Mouse (Mus musculus) forebrain, embryonic 11.5 days (tissue): ENCODE results near the gene Rabl6. TPM values are rescaled to one million over a fixed set of nuclear protein-coding genes. Genes with fewer than 3 reads are reported as not detected.
A peak's percentile ranks its signal among the peaks of the same experiment; 100 is the strongest.
"Not testable (repeated sequence)": the region's sequence is repeated elsewhere in the genome, so short reads cannot be mapped to it uniquely, and the experiment has no call there.

Experiments used
- ATAC-seq: fragments of 200-750 bp; cut with Nextera tagmentation; replicated peaks from 2 replicates; pipeline ENCODE4 v1.8.0; 2017; ENCODE audit warnings: moderate TSS enrichment; ENCODE audit not compliant: low FRiP score
- DNase-seq: peaks from one replicate; pipeline ENCODE4 v3.0.0-alpha.2; 2017; ENCODE audit warnings: low spot score
- H3K27ac ChIP-seq: fragments of 300-500 bp; sonication (generic); 2 replicates; pipeline ENCODE4 v1.5.1; 2014; ENCODE audit warnings: low read depth, low read length
- H3K27me3 ChIP-seq: fragments of 300-500 bp; sonication (generic); 2 replicates; pipeline ENCODE4 v1.6.1; 2014; ENCODE audit warnings: mild to moderate bottlenecking, low read length, mixed read lengths; ENCODE audit not compliant: control insufficient read depth, insufficient read depth
- H3K36me3 ChIP-seq: fragments of 300-500 bp; sonication (generic); 2 replicates; pipeline ENCODE4 v1.6.1; 2014; ENCODE audit warnings: mild to moderate bottlenecking, low read length, moderate library complexity, mixed read lengths; ENCODE audit not compliant: control insufficient read depth, insufficient read depth
- H3K4me1 ChIP-seq: fragments of 300-500 bp; sonication (generic); replicated peaks from 2 replicates; pipeline ENCODE4 v1.6.1; 2014; ENCODE audit warnings: low read length, mixed read lengths; ENCODE audit not compliant: control insufficient read depth, insufficient read depth
- H3K4me2 ChIP-seq: fragments of 300-500 bp; sonication (generic); 2 replicates; pipeline ENCODE4 v1.6.1; 2014; ENCODE audit warnings: low read depth, mild to moderate bottlenecking, low read length, moderate library complexity, mixed read lengths; ENCODE audit not compliant: severe bottlenecking
- H3K4me3 ChIP-seq: fragments of 300-500 bp; sonication (generic); 2 replicates; pipeline ENCODE4 v1.5.1; 2014; ENCODE audit warnings: low read depth, low read length
- H3K9ac ChIP-seq: fragments of 300-500 bp; sonication (generic); 2 replicates; pipeline ENCODE4 v1.6.1; 2014; ENCODE audit warnings: low read length
- H3K9me3 ChIP-seq: fragments of 300-500 bp; sonication (generic); 2 replicates; pipeline ENCODE4 v1.6.1; 2016; ENCODE audit warnings: low read length, mixed read lengths; ENCODE audit not compliant: control insufficient read depth
- whole genome bisulfite sequencing: fragments of 180-500 bp; shearing (Covaris S2); extraction: QIAGEN DNeasy Blood & Tissue Kit; methylation state at CpG from one replicate; pipeline ENCODE4 v1.1.7; 2014; 5-methylcytosine and 5-hydroxymethylcytosine counted together
- polyA plus RNA-seq: library from polyadenylated mRNA; unstranded; fragments of >200 nt; fragmentation: Nextera tagmentation; extraction: Ambion mirVana; gene quantifications from 2 replicates; pipeline ENCODE4 v1.2.1, GENCODE M21; 2014

Gene Rabl6
- polyA plus RNA-seq, 1 experiment from 2014 or later: 81.5 TPM

DNA sequence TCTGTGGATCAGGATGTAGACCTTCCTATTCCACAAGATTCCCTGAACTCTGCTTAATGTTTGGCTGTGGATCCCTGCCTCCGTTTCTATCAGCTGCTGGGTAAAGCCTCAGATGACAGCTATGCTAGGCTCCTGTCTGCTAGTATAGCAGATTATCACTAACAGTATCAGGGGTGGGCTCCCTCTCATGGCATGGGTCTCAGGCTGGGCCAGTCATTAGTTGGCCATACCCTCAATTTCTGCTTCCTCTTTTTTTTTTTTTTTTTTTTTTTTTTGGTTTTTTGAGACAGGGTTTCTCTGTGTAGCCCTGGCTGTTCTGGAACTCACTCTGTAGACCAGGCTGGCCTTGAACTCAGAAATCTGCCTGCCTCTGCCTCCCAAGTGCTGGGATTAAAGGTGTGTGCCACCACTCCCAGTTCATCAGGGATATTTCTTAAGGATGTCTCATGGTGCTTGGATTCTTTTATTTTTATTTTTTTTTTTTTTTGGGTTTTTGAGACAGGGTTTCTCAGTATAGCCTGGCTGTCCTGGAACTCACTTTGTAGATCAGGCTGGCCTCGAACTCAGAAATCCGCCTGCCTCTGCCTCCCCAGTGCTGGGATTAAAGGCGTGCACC lies 55.0 kb downstream of the Rabl6 start:
- H3K4me1 ChIP-seq, ATAC-seq, H3K27ac ChIP-seq, H3K9me3 ChIP-seq, H3K27me3 ChIP-seq, DNase-seq, H3K36me3 ChIP-seq, H3K4me2 ChIP-seq, H3K4me3 ChIP-seq, H3K9ac ChIP-seq: not testable (repeated sequence)
- 86% methylated on average over 4 of the region's 4 CpGs for WGBS

DNA sequence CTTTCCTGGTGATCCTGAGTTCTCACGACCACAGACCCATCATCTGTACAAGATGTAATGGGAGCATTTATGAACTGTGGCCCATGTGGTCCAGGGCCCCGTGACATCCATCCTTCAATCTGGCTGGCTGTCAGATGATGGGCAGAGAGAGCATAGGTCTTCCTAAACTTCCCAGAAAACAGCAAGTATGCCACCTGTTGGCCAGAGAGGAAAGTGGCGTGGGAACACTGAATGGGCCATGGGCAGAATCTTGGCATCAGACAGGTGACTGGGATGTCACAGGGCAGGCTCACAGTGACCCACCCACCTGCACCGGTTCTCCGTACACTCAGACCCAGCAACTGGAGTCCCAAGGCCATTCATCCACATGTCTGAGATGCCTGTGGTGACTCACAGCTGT lies 57.1 kb downstream of the Rabl6 start:
- Histone ChIP-seq H3K27me3 (no peaks in the 10 kb centered on the region), H3K9ac (no peak overlapping the region), H3K9me3 (no peaks in the 10 kb centered on the region), H3K4me2 (no peak overlapping the region), H3K36me3 (no peaks in the 10 kb centered on the region), H3K4me3 (no peak overlapping the region), H3K4me1 (no peaks in the 10 kb centered on the region; the same call in 1 of the 2 replicates), H3K27ac (no peak overlapping the region)
- DNase-seq (no peak), ATAC-seq (no peak)
- WGBS: 25% methylated on average over 5 of the region's 5 CpGs

DNA sequence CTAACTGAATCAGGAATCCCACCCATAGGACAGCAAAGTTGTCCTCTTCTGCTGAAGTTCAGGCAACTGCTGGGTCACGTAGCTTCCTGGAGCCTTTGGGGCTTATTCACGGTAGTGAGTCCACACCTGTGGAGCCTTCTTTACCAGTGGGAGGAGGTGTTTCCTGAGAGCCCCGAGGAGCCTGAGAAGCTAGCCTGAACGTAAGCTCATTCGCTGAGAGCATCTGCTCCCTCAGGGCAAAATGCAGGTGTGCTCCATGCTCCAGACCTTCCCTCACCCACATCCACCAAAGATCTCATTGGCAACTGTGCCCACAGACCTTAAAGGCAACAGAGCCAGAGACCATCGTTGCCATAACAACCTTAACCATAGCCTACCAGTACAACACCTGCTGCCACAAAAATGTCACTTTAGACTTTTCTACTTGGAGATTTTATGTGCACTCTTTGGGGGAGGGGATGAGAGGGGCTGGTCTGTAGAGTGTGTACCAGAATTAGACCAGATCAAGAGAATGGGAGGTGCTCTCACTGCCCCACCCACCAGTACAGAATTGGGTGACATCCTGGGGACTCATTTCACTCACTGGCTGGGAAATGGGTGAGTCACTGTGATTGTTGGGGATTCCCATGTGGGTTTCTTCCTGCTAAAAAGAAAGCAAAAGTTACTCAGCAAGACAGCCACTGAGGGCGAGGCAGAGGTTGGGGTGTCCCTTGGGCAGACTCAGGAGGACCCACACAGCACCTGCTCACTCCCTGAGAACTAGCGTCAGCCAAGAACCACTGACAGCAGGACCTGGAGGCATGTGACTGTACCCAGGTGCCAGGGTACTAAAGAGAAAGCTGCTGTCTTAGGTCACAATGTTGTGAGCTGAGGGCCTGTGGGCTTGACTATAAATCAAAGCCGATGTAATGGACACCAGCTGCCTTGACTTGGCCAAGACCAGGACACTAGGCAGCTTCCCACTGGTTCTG lies 59.0 kb downstream of the Rabl6 start:
- H3K36me3 ChIP-seq: no peaks in the 10 kb centered on the region
- H3K27ac ChIP-seq: no peak overlapping the region
- H3K4me2 ChIP-seq: no peak overlapping the region
- H3K9me3 ChIP-seq: no peaks in the 10 kb centered on the region
- DNase-seq (no peak), ATAC-seq (no peak)
- no peak overlapping the region for H3K9ac ChIP-seq
- no peaks in the 10 kb centered on the region for H3K27me3 ChIP-seq
- no peak overlapping the region for H3K4me3 ChIP-seq
- peaks cover 4% of the 10 kb centered on the region for H3K4me1 ChIP-seq
- 84% methylated on average over 9 of the region's 9 CpGs for WGBS

DNA sequence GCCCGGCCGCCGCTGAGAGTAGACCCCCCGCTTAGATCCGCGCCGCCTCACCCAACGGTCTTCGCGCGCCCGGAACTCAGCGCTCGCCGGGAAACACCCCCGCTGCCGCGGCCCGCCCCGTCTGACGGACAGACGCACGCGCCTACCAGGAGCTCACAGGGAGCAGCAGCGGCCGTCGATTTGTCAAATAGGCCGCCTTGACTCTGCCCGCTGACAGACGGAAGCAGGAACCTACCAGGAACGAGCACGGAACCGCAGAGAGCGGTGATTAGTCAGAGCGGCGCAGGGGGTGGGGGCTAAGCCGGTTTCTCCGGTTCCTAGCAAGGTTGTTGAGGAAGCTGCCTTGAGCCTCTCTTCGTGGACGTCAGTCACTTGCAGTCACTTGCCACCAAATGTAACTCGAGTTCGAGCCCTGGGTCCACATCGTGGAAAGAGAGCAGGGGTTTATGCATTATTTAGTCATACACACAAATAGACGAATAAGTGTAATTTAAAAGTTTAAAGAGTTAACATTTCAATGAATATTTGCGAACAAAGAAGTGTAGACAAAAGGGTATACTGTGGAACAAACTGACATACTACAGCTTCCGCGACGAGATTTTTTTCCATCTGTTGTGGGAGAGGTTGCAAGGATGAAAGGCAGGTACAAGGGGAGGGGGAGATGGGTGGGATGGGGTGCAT lies 61.4 kb downstream of the Rabl6 start, which contains the start of gene Traf2:
Gene Traf2 (minus strand): TSS at position 130 of the 681 bp plus-strand sequence.
- H3K4me2 ChIP-seq: peak within 1 kb of the TSS; percentile 57
- peak within 1 kb of the TSS; percentile 83 for H3K9ac ChIP-seq
- H3K4me1 ChIP-seq: peaks cover 4% of the 10 kb centered on the region
- ATAC-seq (peak; percentile 99), DNase-seq (peak; percentile 99)
- H3K9me3 ChIP-seq: no peaks in the 10 kb centered on the region
- peak within 1 kb of the TSS; percentile 72 for H3K4me3 ChIP-seq
- no peaks in the 10 kb centered on the region for H3K27me3 ChIP-seq
- H3K36me3 ChIP-seq: no peaks in the 10 kb centered on the region
- WGBS: 2% methylated on average over 48 of the region's 48 CpGs
- H3K27ac ChIP-seq: 0 out of 2 replicates have a peak within 1 kb of the TSS, but pooled peaks have one; percentile 18

DNA sequence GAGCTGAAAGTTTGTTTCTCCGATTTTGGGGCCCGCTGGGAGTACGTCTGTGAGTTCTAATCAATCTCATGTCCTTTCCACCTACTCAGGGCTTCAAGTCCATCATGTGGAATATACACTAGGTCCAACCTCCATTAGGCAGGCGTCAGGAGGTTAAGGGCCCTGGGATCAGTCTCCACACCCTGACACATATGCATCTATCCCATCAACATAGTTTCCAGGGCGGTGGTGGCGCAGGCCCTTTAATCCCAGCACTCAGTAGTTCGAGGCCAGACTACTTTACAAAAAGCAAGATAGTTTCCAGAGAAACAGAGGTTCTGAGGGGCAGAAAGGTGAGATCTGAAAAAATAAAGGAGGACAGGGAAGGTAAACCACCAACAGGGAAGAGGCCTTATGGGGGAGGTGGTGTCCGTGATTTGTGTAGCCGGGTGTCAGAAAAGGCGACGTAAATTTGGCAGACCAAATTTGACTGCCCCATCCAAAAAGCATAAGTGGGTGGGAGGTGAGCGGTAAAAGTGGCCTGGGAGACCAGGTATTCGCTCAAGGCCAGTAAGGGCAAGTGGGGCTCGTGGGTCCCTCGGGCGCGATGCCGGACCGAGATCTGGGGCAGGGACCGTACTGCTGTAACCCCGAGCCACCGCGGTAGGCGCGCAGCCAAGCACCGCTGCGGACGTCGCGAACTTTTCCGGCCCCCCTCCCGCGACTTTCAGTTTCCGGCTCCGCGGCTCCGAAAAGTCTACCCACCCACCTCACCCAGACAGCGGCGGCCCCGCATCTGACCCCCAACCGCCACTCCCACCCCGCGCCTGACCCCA lies 62.1 kb downstream of the Rabl6 start:
- DNase-seq (no peak), ATAC-seq (peak; percentile 70)
- 9% methylated on average over 43 of the region's 43 CpGs for WGBS
- Histone ChIP-seq H3K27me3 (no peaks in the 10 kb centered on the region), H3K9ac (peak overlapping the region; percentile 83), H3K4me1 (peaks cover 4% of the 10 kb centered on the region), H3K4me3 (peak overlapping the region; percentile 72), H3K36me3 (no peaks in the 10 kb centered on the region), H3K9me3 (no peaks in the 10 kb centered on the region), H3K4me2 (peak overlapping the region; percentile 57), H3K27ac (0 out of 2 replicates have a peak overlapping the region, but pooled peaks have one; percentile 18)

DNA sequence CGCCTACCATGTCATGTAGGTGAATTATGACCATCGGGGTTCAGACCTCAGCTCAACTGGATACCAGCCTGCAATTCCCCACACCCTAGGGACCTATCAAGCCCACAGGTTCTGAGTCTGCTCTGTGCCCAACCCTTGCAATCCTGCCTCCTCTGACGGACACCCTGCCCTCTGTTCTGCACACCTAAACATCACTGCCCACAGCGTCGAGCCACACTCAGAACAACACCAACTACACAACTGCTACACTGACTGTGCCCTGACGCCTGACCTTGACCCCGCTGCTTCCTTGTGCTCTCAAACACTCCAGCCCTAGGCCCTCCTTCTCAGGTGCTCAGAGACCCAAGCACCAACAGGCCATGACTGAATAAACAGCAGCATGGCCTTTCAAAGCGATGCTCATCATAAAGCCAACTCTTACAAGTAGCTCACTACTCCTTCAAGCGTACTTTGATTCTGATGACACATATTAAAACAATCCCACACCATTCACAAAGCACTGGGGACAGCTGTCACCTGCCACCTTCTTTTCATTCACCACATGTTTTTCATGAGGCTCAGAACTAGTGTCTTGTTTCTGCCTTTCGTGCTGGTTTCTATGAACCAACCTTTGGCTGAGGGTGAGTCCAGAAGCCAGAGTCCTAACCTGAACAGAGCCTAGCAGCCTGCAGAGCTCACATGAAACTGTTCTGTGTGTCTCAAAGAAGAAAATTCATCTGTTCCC lies 66.5 kb downstream of the Rabl6 start:
- DNase-seq (no peak), ATAC-seq (no peak)
- Histone ChIP-seq H3K9me3 (no peaks in the 10 kb centered on the region), H3K27me3 (no peaks in the 10 kb centered on the region), H3K4me3 (no peak overlapping the region), H3K27ac (no peak overlapping the region), H3K4me1 (peaks cover 4% of the 10 kb centered on the region), H3K9ac (no peak overlapping the region), H3K36me3 (no peaks in the 10 kb centered on the region), H3K4me2 (no peak overlapping the region)
- 92% methylated on average over 10 of the region's 10 CpGs for WGBS

DNA sequence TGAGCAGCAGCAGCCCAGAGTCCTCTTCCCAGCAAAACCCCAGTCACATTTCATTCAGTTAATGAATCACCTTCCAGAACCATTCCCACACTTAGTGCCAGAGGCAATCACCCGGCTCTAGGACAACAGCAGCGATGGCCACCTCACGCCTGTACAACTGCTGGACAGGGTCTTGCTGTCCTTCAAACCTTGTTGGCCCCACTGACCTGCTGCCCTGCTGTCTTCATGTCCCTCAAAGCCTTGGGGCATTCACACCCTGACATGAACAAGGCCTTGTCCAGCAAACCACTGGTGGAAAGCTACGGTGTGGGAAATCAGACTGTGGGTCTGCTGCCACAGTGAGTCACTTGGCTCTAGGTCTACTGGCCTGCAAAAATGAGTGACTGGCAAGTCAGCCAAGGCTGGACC lies 67.8 kb downstream of the Rabl6 start:
- Histone ChIP-seq H3K36me3 (no peaks in the 10 kb centered on the region; the same call in 1 of the 2 replicates), H3K4me3 (no peak overlapping the region), H3K27ac (no peak overlapping the region), H3K9ac (no peak overlapping the region), H3K4me1 (no peaks in the 10 kb centered on the region), H3K4me2 (no peak overlapping the region), H3K9me3 (no peaks in the 10 kb centered on the region), H3K27me3 (no peaks in the 10 kb centered on the region)
- ATAC-seq (no peak), DNase-seq (no peak)
- WGBS: 92% methylated on average over 4 of the region's 4 CpGs
